Mouse (Mus musculus): ENCODE measurements at regions not wholly inside any gene's neighbourhood (a gene's known extent, or its start where the extent isn't known, plus 50 kb on each side); places are given as distances from the start of the nearest gene placed in this dataset.

DNA sequence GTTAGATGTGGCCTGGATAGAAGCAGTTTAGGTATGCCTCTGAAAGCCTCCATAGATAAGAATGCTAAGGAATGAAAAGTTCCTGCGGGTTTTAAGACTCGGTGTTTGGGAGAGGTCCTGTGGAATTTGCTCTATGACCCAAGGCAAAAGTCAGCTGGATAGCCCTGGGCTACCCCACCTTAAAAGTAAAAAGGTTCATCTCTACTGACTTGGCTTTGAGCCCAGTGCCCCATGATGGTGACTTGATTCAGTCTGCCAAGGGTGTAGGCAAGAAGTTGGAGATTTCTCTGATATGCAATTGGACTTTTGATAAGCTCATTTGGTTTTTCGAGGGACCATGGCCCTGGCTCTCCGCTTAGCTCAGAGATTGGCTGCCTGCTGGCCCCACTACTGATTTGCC lies 78.8 kb upstream of the Herc3 start:
- peak; percentile 3 for DNase-seq

DNA sequence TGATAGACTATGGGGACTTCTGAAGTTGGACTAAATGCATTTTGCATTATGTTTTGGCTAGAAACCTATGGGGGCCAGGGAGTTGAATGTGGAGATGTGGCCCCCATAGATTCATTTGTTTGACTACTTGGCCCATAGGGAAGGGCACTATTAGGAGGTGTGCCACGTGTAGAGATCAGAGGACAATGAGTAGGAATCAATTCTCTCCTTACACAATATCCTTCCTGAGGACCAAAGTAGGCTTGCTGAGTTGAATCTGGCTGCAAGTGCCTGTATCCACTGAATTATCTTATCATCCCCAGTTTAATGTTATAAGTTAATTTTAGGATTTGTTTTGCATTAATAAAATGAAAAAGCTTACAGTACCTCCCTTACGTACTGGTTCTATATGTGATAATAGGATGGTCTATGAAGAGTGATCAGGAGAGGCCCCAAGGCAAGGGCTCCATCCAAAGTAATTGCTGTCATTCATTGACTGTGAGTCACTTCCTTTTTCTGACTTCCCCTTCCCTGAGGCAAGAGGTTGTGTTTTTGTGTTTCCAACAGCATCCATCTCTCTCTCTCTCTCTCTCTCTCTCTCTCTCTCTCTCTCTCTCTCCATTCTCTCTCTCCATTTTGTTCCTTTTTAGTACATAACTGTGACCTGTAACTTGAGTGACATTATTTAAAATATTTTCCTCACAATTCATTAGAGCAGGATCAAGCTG lies 74.8 kb upstream of the Herc3 start:
- DNase-seq: no peak

DNA sequence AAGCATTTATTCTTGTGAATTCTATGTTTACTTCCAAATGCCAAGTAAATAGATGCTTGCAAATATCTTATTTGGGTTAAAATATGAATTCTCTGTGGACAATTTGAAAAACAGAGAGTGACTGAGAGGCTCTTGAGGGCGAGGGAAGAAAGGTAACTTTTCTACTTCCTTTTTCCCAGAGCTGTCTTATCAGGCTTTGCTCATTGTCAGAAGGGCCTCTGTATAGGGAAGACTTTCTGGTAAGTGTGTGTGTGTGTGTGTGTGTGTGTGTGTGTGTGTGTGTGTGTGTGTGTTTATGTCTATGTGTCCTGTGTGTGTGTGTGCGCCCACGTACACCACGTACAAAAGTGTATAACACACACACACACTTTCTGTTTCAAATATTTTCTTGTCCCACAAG lies 73.9 kb upstream of the Herc3 start:
- DNase-seq: no peak

DNA sequence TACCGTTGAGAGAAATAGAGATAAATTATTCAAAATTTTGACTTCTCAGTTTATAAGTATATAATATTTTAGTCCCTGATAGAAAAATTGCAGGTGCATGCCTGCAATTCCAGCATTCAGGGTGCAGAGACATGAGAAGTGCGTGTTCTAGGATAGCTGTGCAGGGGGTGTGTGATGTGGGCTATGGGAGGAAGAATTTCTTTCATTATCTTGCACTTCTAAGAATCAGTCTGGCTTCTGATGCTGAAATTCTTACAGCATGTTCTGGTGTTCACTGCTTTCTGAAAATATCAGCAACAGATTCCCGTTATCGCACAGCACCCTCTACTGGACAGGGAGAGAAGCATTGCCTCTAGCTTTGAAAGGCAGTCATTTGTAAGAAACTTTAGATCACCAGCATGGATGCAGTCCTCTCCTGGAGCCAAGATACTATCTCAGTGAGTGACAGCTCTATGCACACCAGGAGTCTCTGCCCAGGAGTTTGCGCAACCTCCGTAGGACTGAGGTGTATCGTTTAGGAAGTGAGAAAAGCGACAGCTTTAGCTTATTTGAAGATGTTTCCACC lies 60.5 kb upstream of the Herc3 start:
- DNase-seq: peak; percentile 6

DNA sequence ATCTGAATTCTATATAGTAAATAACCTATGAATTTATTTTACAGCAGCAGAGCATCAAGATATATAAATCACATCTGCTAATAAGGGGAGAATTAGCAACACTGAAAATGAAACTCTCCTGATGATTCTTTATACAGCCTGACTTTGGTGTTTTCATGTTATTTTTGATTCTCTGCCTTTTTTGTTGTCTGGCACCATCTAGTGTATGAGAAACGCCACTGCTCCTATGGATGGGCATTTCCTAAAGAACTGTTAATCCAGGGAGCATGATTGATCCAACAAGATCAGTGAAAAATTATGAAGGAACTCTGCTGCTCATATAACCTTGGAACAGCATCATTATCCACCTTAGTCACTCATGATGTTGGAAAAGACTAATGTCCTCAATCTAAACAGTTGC lies 59.3 kb upstream of the Herc3 start:
- DNase-seq: peak; percentile 12

Measured in kidney, adult 11 months (tissue).